Mouse (Mus musculus) layer of hippocampus, postnatal 36 days (tissue): ENCODE results near the gene Pdlim7. TPM values are rescaled to one million over a fixed set of nuclear protein-coding genes. Genes with fewer than 3 reads are reported as not detected.

ENCODE experiments used
- DNase-seq, 2 experiments: peaks; one replicate each; pipeline ENCODE4 v3.0.0; 2022
- total RNA-seq, 2 experiments: library from RNA; stranded (reverse); gene quantifications; 2 replicates each; pipeline ENCODE4 v1.2.3; 2021

The Pdlim7 gene
- total RNA-seq, 2 experiments from 2014 or later: 89.6 to 94.1 TPM

- DNase-seq: no peak
These were observed 27.3 kb downstream of the Pdlim7 start for GRCm38 (mm10) chr13:55486029-55486794.

GRCm38 (mm10) chr13:55484520-55485088 lies 28.9 kb downstream of the Pdlim7 start:
- no peak for DNase-seq

DNA sequence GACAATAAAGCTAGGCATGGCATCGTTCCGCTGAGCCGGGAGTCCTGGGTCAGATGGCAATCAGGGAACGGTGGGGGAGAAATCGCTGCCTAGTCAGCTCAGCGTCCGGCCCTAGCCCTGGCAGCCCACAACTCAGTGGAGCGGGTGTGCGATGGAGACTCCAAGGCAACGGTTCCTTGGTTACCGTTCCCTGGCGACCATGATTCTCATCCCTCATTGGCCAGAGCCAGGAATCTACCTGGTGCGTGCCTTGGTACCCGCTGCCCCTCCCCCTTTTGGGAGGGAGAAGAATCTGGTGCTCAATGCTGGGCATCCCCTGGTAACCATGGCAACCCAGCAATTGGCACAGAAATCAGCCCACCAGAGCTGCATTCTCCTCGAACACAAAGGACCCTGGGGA lies 29.9 kb downstream of the Pdlim7 start:
- DNase-seq: peak; percentile 90 to 92

GRCm38 (mm10) chr13:55483071-55483470 lies 30.4 kb downstream of the Pdlim7 start:
- no peak for DNase-seq

DNA sequence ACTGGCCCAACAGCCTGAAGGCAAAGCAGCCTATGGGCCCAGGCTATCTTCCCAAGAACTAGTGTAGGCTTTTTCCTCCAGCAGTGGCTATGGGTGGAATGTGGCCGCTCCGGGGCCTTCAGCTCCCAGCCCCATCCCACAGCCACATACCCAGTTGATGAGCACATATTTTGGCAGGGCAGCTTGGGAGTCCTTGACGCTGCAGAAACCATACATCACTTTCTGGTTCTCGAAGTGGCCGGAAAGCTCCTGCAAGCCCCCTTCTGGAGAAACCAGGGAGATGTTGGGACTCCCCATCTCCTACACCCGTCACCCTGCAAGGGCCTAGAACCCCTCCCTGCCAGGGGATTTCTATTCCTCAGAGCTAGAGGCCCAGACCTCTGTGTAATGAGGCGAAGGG lies 30.9 kb downstream of the Pdlim7 start:
- DNase-seq: no peak

DNA sequence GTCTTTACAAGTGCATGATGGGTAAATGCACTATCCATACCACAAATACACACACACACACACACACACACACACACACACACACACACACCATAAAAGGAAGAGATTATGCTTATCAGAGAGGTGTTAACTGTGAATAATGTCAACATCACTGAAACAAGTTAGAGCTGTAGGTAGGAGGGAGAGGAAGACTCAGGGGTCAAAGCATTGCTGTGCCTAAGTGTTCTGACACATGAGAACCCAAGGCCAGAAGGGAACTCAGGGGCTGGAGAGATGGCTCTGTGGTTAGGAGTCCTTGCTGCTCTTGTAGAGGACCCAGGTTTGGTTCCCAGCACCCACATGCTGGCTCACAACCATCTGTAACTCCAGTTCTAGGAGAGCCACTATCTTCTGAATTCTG lies 33.5 kb downstream of the Pdlim7 start:
- DNase-seq: no peak

DNA sequence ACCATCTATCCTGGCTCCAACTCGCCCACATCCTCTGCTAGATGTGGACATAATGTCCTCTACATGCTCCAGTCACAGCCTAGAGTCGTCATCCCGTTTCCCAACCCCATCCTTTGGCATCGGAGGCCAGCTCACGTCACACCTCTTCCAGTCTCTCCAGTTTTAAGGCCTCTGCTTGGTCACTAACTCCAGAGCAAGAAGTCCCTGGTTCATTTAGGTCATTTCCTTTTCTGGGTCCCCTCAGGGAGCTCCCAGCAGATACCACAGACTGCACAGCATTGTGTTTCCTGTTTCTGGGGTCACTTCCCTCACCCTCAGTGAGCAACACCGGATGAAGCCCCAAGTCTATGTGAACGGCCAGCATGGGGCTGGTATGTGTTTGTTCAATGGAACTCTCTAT lies 34.5 kb downstream of the Pdlim7 start:
- no peak for DNase-seq

- DNase-seq: no peak
These were observed 35.4 kb downstream of the Pdlim7 start for GRCm38 (mm10) chr13:55478036-55478435.

- DNase-seq: no peak
These were observed 36.0 kb downstream of the Pdlim7 start for GRCm38 (mm10) chr13:55477492-55477891.

DNA sequence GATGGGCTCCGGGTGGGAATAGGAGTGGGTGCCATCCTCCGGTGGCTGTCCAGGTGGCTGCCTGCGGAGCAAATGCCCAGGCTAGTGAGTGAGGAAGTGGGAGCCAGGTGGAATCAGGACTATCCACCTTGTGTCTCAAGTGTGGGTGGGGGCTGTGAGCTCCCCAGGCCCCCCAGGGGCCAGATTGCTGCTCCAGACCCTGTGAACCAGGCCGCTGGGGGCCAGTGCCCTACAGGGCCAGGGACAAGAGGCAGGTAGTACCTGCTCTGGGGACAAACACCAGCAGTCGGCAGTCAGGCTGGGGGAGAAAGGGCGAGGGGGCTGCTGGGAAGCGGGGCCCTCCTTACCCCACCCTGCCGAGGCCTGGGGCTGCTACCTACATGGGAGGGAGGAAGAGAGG lies 37.2 kb downstream of the Pdlim7 start:
- DNase-seq: no peak

GRCm38 (mm10) chr13:55475750-55476149 lies 37.7 kb downstream of the Pdlim7 start:
- DNase-seq: no peak

DNA sequence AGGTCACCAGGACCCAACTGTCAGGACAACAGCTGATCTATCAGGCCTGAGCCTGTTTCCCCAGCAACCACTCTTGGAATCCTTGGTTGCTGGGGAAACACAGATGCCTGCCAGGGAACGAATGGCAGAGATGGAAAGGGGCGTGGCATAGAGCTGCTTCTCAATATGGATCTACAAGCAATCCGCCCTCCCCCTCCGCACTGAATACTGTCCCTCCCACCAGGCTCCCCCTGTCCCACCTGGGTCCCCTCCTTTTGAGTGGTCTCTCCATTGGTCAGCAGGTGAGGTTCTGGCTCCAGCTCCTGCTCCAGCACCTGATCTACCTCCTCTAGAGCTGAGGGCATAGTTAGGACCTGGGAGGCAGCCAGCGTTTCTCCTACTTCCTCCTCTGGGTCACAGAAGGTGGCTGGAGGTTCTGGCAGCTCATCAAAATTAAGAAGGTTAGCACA lies 38.8 kb downstream of the Pdlim7 start:
- DNase-seq: peak; percentile 77 to 78

- DNase-seq: peak in 1 of 2 experiments; percentile 33
These were observed 39.5 kb downstream of the Pdlim7 start for GRCm38 (mm10) chr13:55473961-55474360.

DNA sequence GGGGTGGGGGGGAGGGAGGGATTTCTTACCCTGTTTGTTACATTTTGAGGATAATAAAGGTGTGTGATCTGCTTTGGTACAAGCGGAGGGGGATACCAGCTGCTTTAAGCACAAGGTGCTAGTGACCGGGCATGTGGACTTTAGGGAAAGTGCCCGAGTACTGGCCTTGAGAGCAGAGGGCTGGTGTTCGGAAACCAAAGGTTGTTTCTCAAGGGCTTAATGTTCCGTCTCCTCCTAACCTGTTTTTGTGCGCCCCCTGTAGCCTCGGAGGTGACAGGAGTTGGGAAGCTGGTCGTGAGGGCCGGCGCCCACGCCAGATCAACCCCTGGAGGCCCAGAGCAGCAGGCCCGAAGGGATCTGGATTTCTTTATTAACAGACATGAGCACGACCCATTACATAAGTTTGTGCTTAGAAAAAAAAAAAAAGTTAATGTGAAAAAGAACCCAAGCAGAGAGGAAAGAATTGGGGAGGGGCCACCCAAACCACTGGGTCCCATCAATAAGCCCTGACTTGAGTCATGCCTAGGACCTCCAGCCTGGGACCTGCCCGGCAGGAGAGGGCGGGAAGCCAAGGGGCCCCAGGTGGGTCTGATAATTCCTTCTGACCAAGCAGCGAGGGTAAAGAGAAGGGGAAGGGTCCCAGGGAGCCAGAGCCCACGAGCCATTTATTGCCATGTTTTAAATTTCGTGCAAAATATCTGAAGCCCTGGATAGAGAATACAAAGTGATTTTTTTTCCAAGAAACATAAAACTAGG lies 40.2 kb downstream of the Pdlim7 start:
- no peak for DNase-seq

DNA sequence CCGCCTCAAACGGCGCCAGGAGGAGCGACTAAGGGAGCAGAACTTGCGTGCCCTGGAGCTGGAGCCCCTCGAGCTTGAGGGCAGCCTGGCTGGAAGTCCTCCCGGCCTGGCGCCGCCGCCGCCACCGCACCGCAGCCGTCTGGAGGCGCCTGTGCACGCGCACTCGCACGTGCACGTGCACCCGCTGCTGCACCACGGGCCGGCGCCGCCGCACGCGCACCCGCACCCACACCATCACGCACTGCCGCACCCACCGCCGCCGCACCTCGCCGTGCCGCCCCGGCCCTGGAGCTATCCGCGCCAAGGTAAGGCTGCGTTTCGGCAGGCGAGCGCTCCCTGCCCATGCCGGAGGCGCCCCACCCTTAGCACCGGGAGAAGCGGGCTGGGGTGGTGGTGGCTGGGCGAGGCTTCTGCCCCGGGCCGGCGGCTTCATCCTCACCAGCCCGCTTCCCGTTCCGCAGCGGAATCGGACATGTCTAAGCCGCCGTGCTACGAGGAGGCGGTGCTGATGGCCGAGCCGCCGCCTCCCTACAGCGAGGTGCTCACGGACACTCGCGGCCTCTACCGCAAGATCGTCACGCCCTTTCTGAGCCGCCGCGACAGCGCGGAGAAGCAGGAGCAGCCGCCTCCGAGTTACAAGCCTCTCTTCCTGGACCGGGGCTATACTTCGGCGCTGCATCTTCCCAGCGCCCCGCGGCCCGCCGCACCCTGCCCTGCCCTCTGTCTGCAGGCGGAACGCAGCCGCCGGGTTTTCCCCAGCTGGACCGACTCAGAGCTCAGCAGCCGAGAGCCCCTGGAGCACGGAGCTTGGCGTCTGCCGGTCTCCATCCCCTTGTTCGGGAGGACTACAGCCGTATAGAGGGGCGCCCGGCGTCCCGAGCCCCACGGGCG lies 41.1 kb downstream of the Pdlim7 start:
- peak; percentile 65 to 72 for DNase-seq

DNA sequence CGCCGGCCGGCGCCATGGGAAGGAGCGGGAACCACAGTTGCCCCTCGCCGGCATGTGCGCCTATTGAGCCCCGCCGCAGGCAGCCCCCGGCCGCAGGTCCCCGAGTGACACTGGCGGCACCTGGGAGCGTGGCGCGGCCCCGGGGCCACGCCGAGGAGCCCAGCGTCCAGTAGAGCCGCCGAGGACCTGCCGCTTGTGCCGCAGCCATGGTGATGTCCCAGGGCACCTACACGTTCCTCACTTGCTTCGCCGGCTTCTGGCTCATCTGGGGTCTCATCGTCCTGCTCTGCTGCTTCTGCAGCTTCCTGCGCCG lies 41.7 kb downstream of the Pdlim7 start:
- no peak for DNase-seq

GRCm38 (mm10) chr13:55471156-55471818 lies 42.2 kb downstream of the Pdlim7 start:
- DNase-seq: peak; percentile 82 to 83

GRCm38 (mm10) chr13:55470372-55470771 lies 43.1 kb downstream of the Pdlim7 start:
- DNase-seq: peak; percentile 74 to 84

- no peak for DNase-seq
These were observed 44.5 kb downstream of the Pdlim7 start for GRCm38 (mm10) chr13:55468851-55469560.

- no peak for DNase-seq
These were observed 47.5 kb downstream of the Pdlim7 start for GRCm38 (mm10) chr13:55465830-55466440.

GRCm38 (mm10) chr13:55465184-55465583 lies 48.3 kb downstream of the Pdlim7 start:
- DNase-seq: peak in 1 of 2 experiments; percentile 45
